Mouse (Mus musculus) skeletal muscle tissue, adult 2 months (tissue): Measurements from ENCODE around the gene Asic4.

ENCODE experiments used
- DNase-seq: peaks from one replicate; pipeline ENCODE4 v3.0.0-alpha.2; 2012; ENCODE audit warnings: low read depth, low spot score

Asic4 gene

GRCm38 (mm10) chr1:75467215-75467927 is 17.1 kb downstream of the Asic4 start:
- DNase-seq, result peak; percentile 78

- no peak for DNase-seq
Measured at GRCm38 (mm10) chr1:75469287-75469825, 19.1 kb downstream of the Asic4 start.

- DNase-seq, result no peak
Measured at GRCm38 (mm10) chr1:75476441-75476840, 26.2 kb downstream of the Asic4 start.

- DNase-seq, result peak; percentile 67
Measured at GRCm38 (mm10) chr1:75477264-75477965, 27.2 kb downstream of the Asic4 start.

- no peak for DNase-seq
Measured at GRCm38 (mm10) chr1:75477966-75478290, 27.7 kb downstream of the Asic4 start.

- no peak for DNase-seq
Measured at GRCm38 (mm10) chr1:75478497-75478896, 28.3 kb downstream of the Asic4 start.

GRCm38 (mm10) chr1:75478916-75479634 is 28.8 kb downstream of the Asic4 start, which contains the start of the genes Chpf and Tmem198:
Chpf (minus strand) TSS chr1:75479307.
Tmem198 (plus strand) TSS chr1:75479532.
- DNase-seq, result peak; percentile 90

GRCm38 (mm10) chr1:75479635-75479989 is 29.4 kb downstream of the Asic4 start:
- no peak for DNase-seq

- no peak for DNase-seq
Measured at GRCm38 (mm10) chr1:75480036-75480435, 29.8 kb downstream of the Asic4 start.

- DNase-seq, result no peak
Measured at GRCm38 (mm10) chr1:75480735-75481134, 30.5 kb downstream of the Asic4 start.

- no peak for DNase-seq
Measured at GRCm38 (mm10) chr1:75486561-75486960, 36.3 kb downstream of the Asic4 start.

- no peak for DNase-seq
Measured at GRCm38 (mm10) chr1:75487040-75487404, 36.8 kb downstream of the Asic4 start.

GRCm38 (mm10) chr1:75487405-75488161 is 37.3 kb downstream of the Asic4 start:
- DNase-seq, result no peak

GRCm38 (mm10) chr1:75490785-75491551 is 40.7 kb downstream of the Asic4 start:
- no peak for DNase-seq

- DNase-seq, result no peak
Measured at GRCm38 (mm10) chr1:75492579-75493170, 42.4 kb downstream of the Asic4 start.

- no peak for DNase-seq
Measured at GRCm38 (mm10) chr1:75494878-75495548, 44.8 kb downstream of the Asic4 start.

GRCm38 (mm10) chr1:75498897-75499296 is 48.7 kb downstream of the Asic4 start:
- DNase-seq, result no peak

GRCm38 (mm10) chr1:75499441-75499840 is 49.2 kb downstream of the Asic4 start:
- DNase-seq, result no peak

GRCm38 (mm10) chr1:75501905-75502304 is 51.7 kb downstream of the Asic4 start:
- no peak for DNase-seq
